Mouse (Mus musculus) leukemia stem cell, adult 10-12 weeks (primary cell): ENCODE results near the gene Sdhaf2. TPM values are rescaled to one million over a fixed set of nuclear protein-coding genes. Genes with fewer than 3 reads are reported as not detected.

ENCODE experiments used
- polyA plus RNA-seq: library from polyadenylated mRNA; stranded (reverse); fragments of >175 nt; gene quantifications from 2 replicates; pipeline ENCODE4 v1.2.3, GENCODE M21; 2012; ENCODE audit warnings: low replicate concordance

The Sdhaf2 gene
- polyA plus RNA-seq, result 2.7 and 8.7 TPM in 2 replicates

DNA sequence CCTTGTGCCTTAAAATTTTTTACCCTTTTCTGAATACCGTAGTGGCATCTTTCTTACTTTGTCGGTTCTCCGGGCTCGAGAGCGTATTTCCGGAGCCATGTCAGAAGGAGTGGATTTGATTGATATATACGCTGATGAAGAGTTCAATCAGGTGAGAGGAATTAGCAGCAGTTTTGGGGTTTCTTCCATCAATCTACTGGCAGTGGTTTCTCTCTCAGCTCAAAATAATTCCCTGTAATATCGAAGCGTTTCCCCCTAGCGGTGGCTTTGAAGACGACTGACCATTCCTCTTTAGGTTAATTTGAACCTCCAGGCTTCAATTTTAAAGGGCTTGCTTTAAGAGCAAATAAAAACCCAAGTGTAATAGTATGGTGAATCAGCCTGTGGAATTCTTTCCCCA is at the start of gene Sdhaf2:
Gene Sdhaf2, minus strand, starts transcription at position 233 of the 400 bp plus-strand sequence.

DNA sequence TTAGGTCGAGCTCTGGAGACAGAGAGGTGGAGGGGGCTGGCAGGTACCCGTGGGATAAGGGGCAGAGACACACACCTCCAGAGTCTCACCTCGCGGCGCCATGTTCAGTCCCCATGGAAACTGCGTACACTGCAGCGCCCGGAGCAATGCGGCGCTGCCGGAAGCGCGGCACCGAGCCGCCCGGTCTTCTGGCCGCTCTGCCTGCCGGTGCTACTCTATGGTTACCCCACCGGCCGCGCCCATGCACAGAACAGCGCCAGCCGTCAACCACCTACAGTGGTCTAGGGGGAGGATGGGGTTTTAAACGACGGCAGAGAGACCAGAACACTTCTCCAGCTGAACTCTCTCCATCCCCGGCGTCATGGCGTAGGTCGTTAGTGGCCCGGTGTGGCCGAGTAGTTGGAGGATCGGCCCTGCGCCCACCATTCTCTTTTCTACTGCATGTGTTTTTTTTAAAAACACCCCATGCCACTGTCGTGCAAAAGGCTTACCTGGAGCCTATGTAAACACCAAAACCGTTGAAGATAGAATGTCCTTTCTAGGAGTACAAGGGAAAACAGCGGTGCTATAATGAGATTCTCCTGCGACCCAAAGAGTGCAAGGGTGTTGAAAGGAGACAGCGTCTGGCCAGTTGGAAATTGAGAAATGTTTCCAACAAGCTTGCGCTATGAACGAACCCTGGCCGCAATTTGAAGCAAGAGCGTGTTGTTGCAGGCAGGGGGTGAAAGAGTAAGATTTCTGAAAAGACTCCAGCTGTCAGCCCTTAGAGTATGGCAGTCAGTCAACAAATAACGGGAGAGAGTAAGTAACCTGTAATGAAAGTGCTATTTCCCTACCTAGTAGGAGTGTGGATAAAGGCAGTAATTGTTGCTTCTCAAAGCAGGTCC is 29.9 kb upstream of the Sdhaf2 start, which contains the start of gene Tmem216:
Gene Tmem216, minus strand, starts transcription at position 615 of the 887 bp plus-strand sequence.

DNA sequence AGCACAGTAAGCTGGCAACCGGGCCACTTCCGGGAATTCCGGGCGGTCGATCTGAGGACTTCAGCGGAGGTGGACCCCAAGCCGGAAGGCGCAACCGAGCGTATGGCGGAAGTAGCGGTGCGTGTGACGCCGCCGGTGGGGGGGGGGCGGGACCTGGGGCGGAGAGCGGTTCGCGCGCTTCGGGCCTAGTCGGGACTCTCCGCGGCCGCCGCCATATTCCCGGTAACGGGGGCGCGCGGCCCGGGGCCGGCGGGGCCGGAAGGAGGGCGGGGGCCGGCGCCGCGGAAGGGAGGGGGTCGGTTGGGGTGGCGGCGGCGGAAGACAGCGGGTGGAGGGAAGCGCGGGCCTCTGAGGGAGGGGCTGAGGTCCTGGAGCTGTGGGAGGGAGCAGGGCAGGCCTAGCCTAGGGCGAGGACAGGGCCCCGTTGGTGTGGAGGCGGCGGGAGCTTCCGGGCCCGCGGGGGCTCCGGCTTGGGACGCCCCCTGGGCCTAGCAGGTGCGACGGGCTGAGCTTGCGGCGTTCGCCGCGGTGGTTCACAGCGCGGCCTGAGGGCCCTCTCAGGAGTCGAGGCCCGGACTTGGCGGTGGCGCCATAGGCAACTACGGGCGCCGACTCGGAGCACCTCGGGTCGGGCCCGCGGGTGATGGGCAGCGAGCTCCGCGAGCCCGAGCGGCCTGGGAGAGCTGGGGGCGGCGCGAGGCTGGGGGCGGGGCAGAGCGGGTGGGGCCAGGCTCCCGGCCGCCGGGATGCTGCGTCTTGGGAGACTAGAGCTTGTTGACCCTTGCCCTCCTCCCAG is 638 bp downstream of the Sdhaf2 start, which contains the start of gene Cpsf7:
Gene Cpsf7, plus strand, starts transcription at position 161 of the 796 bp plus-strand sequence.

DNA sequence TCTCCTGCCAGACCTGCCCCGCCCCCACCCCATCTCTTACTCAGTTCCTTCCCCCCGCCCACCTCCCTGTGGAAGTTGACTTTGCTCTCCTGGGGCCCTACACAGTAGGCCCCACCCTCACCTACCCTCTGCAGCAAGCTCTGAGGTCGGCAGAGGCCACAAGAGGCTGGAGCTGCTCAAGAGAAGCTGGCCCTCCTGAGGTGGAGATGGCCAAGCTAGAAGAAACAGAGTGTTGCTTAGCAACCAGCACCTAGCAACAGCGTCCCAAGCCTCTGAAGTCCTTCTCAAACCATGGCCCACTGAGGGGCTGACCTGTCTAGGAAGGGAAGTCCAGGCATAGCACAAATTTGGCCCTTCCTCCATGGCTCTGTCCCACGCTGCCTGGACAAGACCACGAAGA is 43.2 kb downstream of the Sdhaf2 start, which contains the start of gene Ppp1r32:
Gene Ppp1r32, minus strand, starts transcription at position 226 of the 400 bp plus-strand sequence.

DNA sequence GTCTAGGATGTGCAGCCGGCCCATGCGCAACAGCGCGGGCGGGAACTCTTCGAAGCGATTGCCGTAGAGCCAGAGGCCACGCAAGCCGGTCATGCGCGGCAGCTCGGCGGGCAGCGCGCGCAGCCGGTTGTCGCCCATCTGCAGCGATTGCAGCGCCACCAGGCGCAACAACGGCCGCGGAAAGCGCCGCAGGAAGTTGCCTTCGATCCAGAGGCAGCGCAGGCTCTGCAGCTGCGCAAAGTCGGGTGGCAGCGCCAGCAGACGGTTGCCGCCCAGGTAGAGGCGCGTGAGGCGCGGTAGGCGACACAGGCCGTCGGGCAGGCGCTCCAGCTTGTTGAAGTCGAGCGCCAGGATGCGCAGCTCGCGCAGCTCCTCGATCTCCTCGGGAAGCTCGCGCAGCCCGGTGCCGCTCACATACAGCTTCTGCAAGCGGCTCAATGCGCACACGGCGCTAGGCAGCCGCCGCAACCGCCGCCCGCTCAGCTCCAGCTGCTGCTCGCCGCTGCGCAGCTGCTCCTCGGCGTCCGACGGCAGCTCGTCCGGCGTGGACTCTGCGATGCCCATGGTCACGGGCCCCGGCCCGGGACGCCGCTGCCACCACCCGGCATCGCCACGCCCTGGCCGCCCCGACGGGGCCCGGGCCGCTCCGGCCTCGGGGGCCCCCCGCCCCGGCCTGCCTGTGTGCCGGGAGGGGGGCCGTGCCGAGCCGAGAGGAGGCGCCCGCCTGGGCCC is 69.0 kb downstream of the Sdhaf2 start, which contains the start of gene Lrrc10b:
Gene Lrrc10b, minus strand, starts transcription at position 722 of the 732 bp plus-strand sequence.

Other genes with a start within 250 kb of the Sdhaf2 start
- gene Dagla, start 221.3 kb downstream of the Sdhaf2 start, polyA plus RNA-seq, result 0.33 and 0.92 TPM in 2 replicates
- gene Syt7, start 137.1 kb downstream of the Sdhaf2 start, polyA plus RNA-seq, result 0.06 and 0.10 TPM in 2 replicates
- gene Lrrc10b, start 68.7 kb downstream of the Sdhaf2 start, polyA plus RNA-seq, result not detected in 2 replicates
- 1.6 and 2.4 TPM in 2 replicates for gene Ppp1r32, start 43.2 kb downstream of the Sdhaf2 start, polyA plus RNA-seq
- 19.7 and 89.8 TPM in 2 replicates for gene Cpsf7, start 876 bp downstream of the Sdhaf2 start, polyA plus RNA-seq
- 1.7 and 3.3 TPM in 2 replicates for gene Tmem216, start 30.1 kb upstream of the Sdhaf2 start, polyA plus RNA-seq
- 7.5 and 31.2 TPM in 2 replicates for gene Cyb561a3, start 51.0 kb upstream of the Sdhaf2 start, polyA plus RNA-seq
- 3.3 and 5.8 TPM in 2 replicates for gene Tmem138, start 51.2 kb upstream of the Sdhaf2 start, polyA plus RNA-seq
- gene Ddb1, start 79.2 kb upstream of the Sdhaf2 start, polyA plus RNA-seq, result 11.8 and 24.1 TPM in 2 replicates
- gene Tkfc, start 79.5 kb upstream of the Sdhaf2 start, polyA plus RNA-seq, result 1.1 and 2.8 TPM in 2 replicates
- 2.5 and 4.1 TPM in 2 replicates for gene Vwce, start 108.1 kb upstream of the Sdhaf2 start, polyA plus RNA-seq
- not detected in 2 replicates for gene Pga5, start 151.9 kb upstream of the Sdhaf2 start, polyA plus RNA-seq
- 48.0 and 70.3 TPM in 2 replicates for gene Vps37c, start 162.6 kb upstream of the Sdhaf2 start, polyA plus RNA-seq
- 10.7 and 14.3 TPM in 2 replicates for gene Cd5, start 212.9 kb upstream of the Sdhaf2 start, polyA plus RNA-seq